Mouse (Mus musculus) liver, adult 2 months (tissue): ENCODE data around the gene Gm15557. TPM values are rescaled to one million over a fixed set of nuclear protein-coding genes. Genes with fewer than 3 reads are reported as not detected.

Experiments used
- DNase-seq: peaks from one replicate; pipeline ENCODE4 v3.0.0-alpha.2; 2011; ENCODE audit warnings: low read depth, low spot score; ENCODE audit errors: extremely low read depth
- H3K27ac ChIP-seq: fragments of 200-500 bp; replicated peaks from 2 replicates; pipeline ENCODE4 v1.5.1; 2012; ENCODE audit warnings: low read depth, mild to moderate bottlenecking, control low read depth, inconsistent platforms, low read length; ENCODE audit not compliant: insufficient read depth
- H3K27me3 ChIP-seq: fragments of 200-500 bp; 2 replicates; pipeline ENCODE4 v1.6.1; 2012; ENCODE audit warnings: mild to moderate bottlenecking, moderate library complexity, low read length, inconsistent platforms; ENCODE audit not compliant: control insufficient read depth, insufficient read depth
- H3K36me3 ChIP-seq: fragments of 200-500 bp; 2 replicates; pipeline ENCODE4 v1.6.1; 2012; ENCODE audit warnings: low read length, inconsistent platforms; ENCODE audit not compliant: control insufficient read depth, insufficient read depth
- H3K4me1 ChIP-seq: fragments of 200-500 bp; 2 replicates; pipeline ENCODE4 v1.6.1; 2011; ENCODE audit warnings: low read length; ENCODE audit not compliant: control insufficient read depth, insufficient read depth
- H3K4me3 ChIP-seq: fragments of 200-500 bp; 2 replicates; pipeline ENCODE4 v1.5.1; 2011; ENCODE audit warnings: low read depth, mild to moderate bottlenecking, control low read depth, low read length, moderate library complexity; ENCODE audit not compliant: insufficient read depth
- H3K79me2 ChIP-seq: fragments of 200-500 bp; 2 replicates; pipeline ENCODE4 v1.6.1; 2012; ENCODE audit warnings: inconsistent platforms, mild to moderate bottlenecking, low read length, moderate library complexity; ENCODE audit not compliant: control insufficient read depth, insufficient read depth
- H3K9ac ChIP-seq: fragments of 200-500 bp; 2 replicates; pipeline ENCODE4 v1.6.1; 2012; ENCODE audit warnings: low read depth, mild to moderate bottlenecking, control low read depth, inconsistent platforms, low read length
- CTCF ChIP-seq: fragments of 200-500 bp; IDR thresholded peaks from 2 replicates; pipeline ENCODE4 v1.5.1; 2011; ENCODE audit warnings: low read depth, low read length, control low read depth
- POLR2A ChIP-seq: fragments of 200-500 bp; IDR thresholded peaks from 2 replicates; pipeline ENCODE4 v1.6.1; 2011; ENCODE audit warnings: low read length, control low read depth; ENCODE audit not compliant: insufficient read depth; ENCODE audit errors: extremely low read depth
- WGBS: fragments of 180-500 bp; shearing (Covaris S2); methylation state at CpG from one replicate; pipeline ENCODE4 v1.1.7; 2018; 5-methylcytosine and 5-hydroxymethylcytosine counted together
- polyA plus RNA-seq: library from polyadenylated mRNA; depleted of rRNA; stranded (reverse); fragments of >200 nt; gene quantifications from 2 replicates; pipeline ENCODE4 v1.2.3, GENCODE M21; 2012; rRNA removed
- total RNA-seq: library from RNA; depleted of rRNA; stranded (reverse); fragments of >200 nt; gene quantifications from 2 replicates; pipeline ENCODE4 v1.2.3, GENCODE M21; 2014; rRNA removed

The Gm15557 gene
- total and polyA plus RNA-seq, 2 experiments, result not detected

- 88% methylated on average over 7 of the region's 7 CpGs for WGBS
- Histone ChIP-seq H3K9ac (no peak overlapping the region), H3K27ac (no peak overlapping the region), H3K36me3 (peaks cover 32% of the 10 kb centered on the region), H3K4me3 (no peak overlapping the region), H3K4me1 (no peaks in the 10 kb centered on the region), H3K27me3 (no peaks in the 10 kb centered on the region), H3K79me2 (no peaks in the 10 kb centered on the region)
- DNase-seq, result no peak
- TF ChIP-seq CTCF, result no peak
- no peak for TF ChIP-seq POLR2A
Observed at GRCm38 (mm10) chr2:155985776-155986175, 45.2 kb downstream of the Gm15557 start.

GRCm38 (mm10) chr2:155987131-155987530 is 46.6 kb downstream of the Gm15557 start:
- H3K4me3 ChIP-seq, result no peak overlapping the region
- no peak overlapping the region for H3K9ac ChIP-seq
- H3K27ac ChIP-seq, result no peak overlapping the region
- H3K36me3 ChIP-seq, result peaks cover 21% of the 10 kb centered on the region
- no peak for DNase-seq
- WGBS, result 98% methylated on average over 6 of the region's 6 CpGs
- TF ChIP-seq CTCF (no peak), POLR2A (no peak)
- no peaks in the 10 kb centered on the region for H3K4me1 ChIP-seq
- no peaks in the 10 kb centered on the region for H3K79me2 ChIP-seq
- H3K27me3 ChIP-seq, result no peaks in the 10 kb centered on the region

GRCm38 (mm10) chr2:155989085-155989484 is 48.6 kb downstream of the Gm15557 start:
- no peaks in the 10 kb centered on the region for H3K27me3 ChIP-seq

GRCm38 (mm10) chr2:155991151-155991550 is 50.6 kb downstream of the Gm15557 start:
- no peak for TF ChIP-seq POLR2A
- TF ChIP-seq CTCF, result no peak
- 92% methylated on average over 10 of the region's 10 CpGs for WGBS
- Histone ChIP-seq H3K27ac (no peak overlapping the region), H3K9ac (no peak overlapping the region), H3K79me2 (no peaks in the 10 kb centered on the region), H3K4me3 (no peak overlapping the region), H3K4me1 (no peaks in the 10 kb centered on the region), H3K27me3 (no peaks in the 10 kb centered on the region), H3K36me3 (peaks cover 5% of the 10 kb centered on the region; the same call in 1 of the 2 replicates)
- no peak for DNase-seq

More at GRCm38 (mm10) chr2:155989085-155989484, 48.6 kb downstream of the Gm15557 start:
- DNase-seq, result no peak
- H3K4me3 ChIP-seq, result no peak overlapping the region
- no peak overlapping the region for H3K9ac ChIP-seq
- H3K4me1 ChIP-seq, result no peaks in the 10 kb centered on the region
- H3K79me2 ChIP-seq, result no peaks in the 10 kb centered on the region
- WGBS, result 89% methylated on average over 4 of the region's 4 CpGs
- H3K27ac ChIP-seq, result no peak overlapping the region
- TF ChIP-seq POLR2A, result no peak
- H3K36me3 ChIP-seq, result peaks cover 13% of the 10 kb centered on the region

- 84% methylated on average over 14 of the region's 14 CpGs for WGBS
- no peak overlapping the region for H3K27ac ChIP-seq
- H3K79me2 ChIP-seq, result no peaks in the 10 kb centered on the region
- no peaks in the 10 kb centered on the region for H3K4me1 ChIP-seq
- no peak overlapping the region for H3K4me3 ChIP-seq
- no peak for TF ChIP-seq POLR2A
- TF ChIP-seq CTCF, result no peak
- H3K9ac ChIP-seq, result no peak overlapping the region
- peaks cover 5% of the 10 kb centered on the region; the same call in 1 of the 2 replicates for H3K36me3 ChIP-seq
- H3K27me3 ChIP-seq, result no peaks in the 10 kb centered on the region
- DNase-seq, result no peak
Observed at GRCm38 (mm10) chr2:155991863-155992321, 51.4 kb downstream of the Gm15557 start.

Other genes with a start within 250 kb of the Gm15557 start
- gene Trpc4ap, start 248.3 kb upstream of the Gm15557 start, total RNA-seq, result 53.4 and 65.6 TPM in 2 replicates
- 101 and 114 TPM in 2 replicates for gene Trpc4ap, start 248.3 kb upstream of the Gm15557 start, polyA plus RNA-seq
- gene Edem2, start 211.3 kb upstream of the Gm15557 start, total RNA-seq, result 45.8 and 53.1 TPM in 2 replicates
- gene Edem2, start 211.3 kb upstream of the Gm15557 start, polyA plus RNA-seq, result 64.1 and 71.6 TPM in 2 replicates
- not detected in 2 replicates for gene Gm17581, start 204.9 kb upstream of the Gm15557 start, total RNA-seq
- gene Gm17581, start 204.9 kb upstream of the Gm15557 start, polyA plus RNA-seq, result not detected in 2 replicates
- gene Procr, start 189.6 kb upstream of the Gm15557 start, total RNA-seq, result 0.46 and 0.47 TPM in 2 replicates
- gene Procr, start 189.6 kb upstream of the Gm15557 start, polyA plus RNA-seq, result 0.65 and 0.73 TPM in 2 replicates
- not detected in 2 replicates for gene Mmp24, start 165.4 kb upstream of the Gm15557 start, total RNA-seq
- 0.02 and 0.05 TPM in 2 replicates for gene Mmp24, start 165.4 kb upstream of the Gm15557 start, polyA plus RNA-seq
- gene BC029722, start 121.3 kb upstream of the Gm15557 start, total RNA-seq, result 5.0 and 5.5 TPM in 2 replicates
- gene BC029722, start 121.3 kb upstream of the Gm15557 start, polyA plus RNA-seq, result 23.7 and 26.9 TPM in 2 replicates
- 41.0 and 49.0 TPM in 2 replicates for gene Eif6, start 113.8 kb upstream of the Gm15557 start, total RNA-seq
- gene Eif6, start 113.8 kb upstream of the Gm15557 start, polyA plus RNA-seq, result 80.2 and 84.4 TPM in 2 replicates
- not detected in 2 replicates for gene Fam83c, start 105.9 kb upstream of the Gm15557 start, total RNA-seq
- not detected in 2 replicates for gene Fam83c, start 105.9 kb upstream of the Gm15557 start, polyA plus RNA-seq
- gene Uqcc1, start 10.4 kb upstream of the Gm15557 start, total RNA-seq, result 61.3 and 65.9 TPM in 2 replicates
- 31.2 and 34.4 TPM in 2 replicates for gene Uqcc1, start 10.4 kb upstream of the Gm15557 start, polyA plus RNA-seq
- not detected in 2 replicates for gene Gdf5, start 4.6 kb downstream of the Gm15557 start, total RNA-seq
- not detected in 2 replicates for gene Gdf5, start 4.6 kb downstream of the Gm15557 start, polyA plus RNA-seq
- 2.3 and 3.3 TPM in 2 replicates for gene Cep250, start 15.7 kb downstream of the Gm15557 start, total RNA-seq
- 1.7 and 2.5 TPM in 2 replicates for gene Cep250, start 15.7 kb downstream of the Gm15557 start, polyA plus RNA-seq
- 2.5 and 3.9 TPM in 2 replicates for gene 6430550D23Rik, start 67.2 kb downstream of the Gm15557 start, total RNA-seq
- 2.2 and 3.5 TPM in 2 replicates for gene 6430550D23Rik, start 67.2 kb downstream of the Gm15557 start, polyA plus RNA-seq
- gene Ergic3, start 67.3 kb downstream of the Gm15557 start, total RNA-seq, result 59.2 and 71.9 TPM in 2 replicates
- gene Ergic3, start 67.3 kb downstream of the Gm15557 start, polyA plus RNA-seq, result 168 and 185 TPM in 2 replicates
- gene Fer1l4, start 112.2 kb downstream of the Gm15557 start, total RNA-seq, result not detected in 2 replicates
- gene Fer1l4, start 112.2 kb downstream of the Gm15557 start, polyA plus RNA-seq, result 0.06 TPM in 1 of 2 replicates, not detected in the other
- gene Spag4, start 124.4 kb downstream of the Gm15557 start, total RNA-seq, result 1.6 and 1.7 TPM in 2 replicates
- gene Spag4, start 124.4 kb downstream of the Gm15557 start, polyA plus RNA-seq, result 4.8 and 5.5 TPM in 2 replicates
- 18.3 and 21.9 TPM in 2 replicates for gene Cpne1, start 171.2 kb downstream of the Gm15557 start, total RNA-seq
- 30.9 and 32.3 TPM in 2 replicates for gene Cpne1, start 171.2 kb downstream of the Gm15557 start, polyA plus RNA-seq
- gene Rbm12, start 171.2 kb downstream of the Gm15557 start, total RNA-seq, result 3.9 and 5.1 TPM in 2 replicates
- gene Rbm12, start 171.2 kb downstream of the Gm15557 start, polyA plus RNA-seq, result 4.0 and 4.2 TPM in 2 replicates
- gene Gm28036, start 186.4 kb downstream of the Gm15557 start, total RNA-seq, result 1.6 and 1.9 TPM in 2 replicates
- 0.70 and 1.1 TPM in 2 replicates for gene Gm28036, start 186.4 kb downstream of the Gm15557 start, polyA plus RNA-seq
- 139 and 152 TPM in 2 replicates for gene Romo1, start 203.3 kb downstream of the Gm15557 start, total RNA-seq
- 247 and 252 TPM in 2 replicates for gene Romo1, start 203.3 kb downstream of the Gm15557 start, polyA plus RNA-seq
- gene Nfs1, start 203.5 kb downstream of the Gm15557 start, total RNA-seq, result 71.1 and 75.1 TPM in 2 replicates
- gene Nfs1, start 203.5 kb downstream of the Gm15557 start, polyA plus RNA-seq, result 67.4 and 71.5 TPM in 2 replicates
- gene Rbm39, start 239.5 kb downstream of the Gm15557 start, total RNA-seq, result 188 and 219 TPM in 2 replicates
- 19.9 and 22.7 TPM in 2 replicates for gene Rbm39, start 239.5 kb downstream of the Gm15557 start, polyA plus RNA-seq